Mouse (Mus musculus) hindbrain, embryonic 16.5 days (tissue): Measurements from ENCODE around the gene Arhgap23. TPM values are rescaled to one million over a fixed set of nuclear protein-coding genes. Genes with fewer than 3 reads are reported as not detected.

ENCODE experiments used
- ATAC-seq: fragments of 200-750 bp; cut with Nextera tagmentation; 2 replicates; pipeline ENCODE4 v1.8.0; 2017; ENCODE audit warnings: moderate TSS enrichment, moderate library complexity
- H3K27ac ChIP-seq: fragments of 300-500 bp; sonication (generic); 2 replicates; pipeline ENCODE4 v1.5.1; 2014; ENCODE audit warnings: low read depth, mild to moderate bottlenecking, control low read depth, low read length, moderate library complexity
- H3K27me3 ChIP-seq: fragments of 300-500 bp; sonication (generic); replicated peaks from 2 replicates; pipeline ENCODE4 v1.6.1; 2014; ENCODE audit warnings: low read length; ENCODE audit not compliant: control insufficient read depth, insufficient read depth
- H3K36me3 ChIP-seq: fragments of 300-500 bp; sonication (generic); 2 replicates; pipeline ENCODE4 v1.6.1; 2014; ENCODE audit warnings: mild to moderate bottlenecking, low read length, moderate library complexity, mixed read lengths; ENCODE audit not compliant: control insufficient read depth, insufficient read depth
- H3K4me1 ChIP-seq: fragments of 300-500 bp; sonication (generic); 2 replicates; pipeline ENCODE4 v1.6.1; 2014; ENCODE audit warnings: low read depth, low read length; ENCODE audit not compliant: control insufficient read depth, insufficient read depth
- H3K4me2 ChIP-seq: fragments of 300-500 bp; sonication (generic); 2 replicates; pipeline ENCODE4 v1.6.1; 2014; ENCODE audit warnings: mild to moderate bottlenecking, low read length, control low read depth, moderate library complexity
- H3K4me3 ChIP-seq: fragments of 300-500 bp; sonication (generic); 2 replicates; pipeline ENCODE4 v1.5.1; 2014; ENCODE audit warnings: mild to moderate bottlenecking, low read length, control low read depth, moderate library complexity
- H3K9ac ChIP-seq: fragments of 300-500 bp; sonication (generic); 2 replicates; pipeline ENCODE4 v1.6.1; 2014; ENCODE audit warnings: low read depth, mild to moderate bottlenecking, control low read depth, low read length, moderate library complexity
- H3K9me3 ChIP-seq: fragments of 300-500 bp; sonication (generic); 2 replicates; pipeline ENCODE4 v1.6.1; 2014; ENCODE audit warnings: mild to moderate bottlenecking, low read length, moderate library complexity; ENCODE audit not compliant: control insufficient read depth
- WGBS: fragments of 180-500 bp; shearing (Covaris S2); extraction: QIAGEN DNeasy Blood & Tissue Kit; methylation state at CpG from one replicate; pipeline ENCODE4 v1.1.7; 2014; 5-methylcytosine and 5-hydroxymethylcytosine counted together
- polyA plus RNA-seq: library from polyadenylated mRNA; unstranded; fragments of >200 nt; fragmentation: Nextera tagmentation; extraction: Ambion mirVana; gene quantifications from 2 replicates; pipeline ENCODE4 v1.2.1, GENCODE M21; 2015

Arhgap23 gene
- polyA plus RNA-seq, 1 experiment from 2014 or later: 9.4 TPM

DNA sequence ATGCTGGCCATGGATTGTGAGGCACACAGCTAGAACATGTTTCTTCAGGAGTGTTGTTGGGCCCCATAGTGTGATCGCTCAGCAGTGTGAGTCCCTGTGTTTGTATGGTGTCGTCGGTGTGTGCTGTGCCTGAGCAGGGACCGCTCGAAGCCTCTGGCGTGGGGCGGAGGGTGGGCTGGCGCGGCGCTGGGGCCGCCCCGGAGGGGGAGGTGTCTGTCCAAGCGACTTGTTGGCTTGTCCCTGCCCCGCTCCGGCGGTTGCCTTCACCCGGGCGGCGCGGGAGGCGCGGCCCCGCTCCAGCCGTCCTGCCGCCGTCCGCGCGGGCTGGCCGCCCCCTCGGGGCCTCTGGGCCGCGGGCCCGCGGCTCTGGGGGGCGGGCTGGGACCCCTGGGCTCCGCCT is 24.6 kb downstream of the Arhgap23 start:
- peak overlapping the region; percentile 41 for H3K4me3 ChIP-seq
- H3K36me3 ChIP-seq: no peaks in the 10 kb centered on the region
- no peak for ATAC-seq
- H3K9ac ChIP-seq: peak overlapping the region; percentile 62
- peaks cover 11% of the 10 kb centered on the region for H3K27me3 ChIP-seq
- no peaks in the 10 kb centered on the region for H3K9me3 ChIP-seq
- peaks cover 29% of the 10 kb centered on the region for H3K4me1 ChIP-seq
- WGBS: 4% methylated on average over 27 of the region's 37 CpGs
- peak overlapping the region; percentile 36; the same call in 1 of the 2 replicates for H3K27ac ChIP-seq
- H3K4me2 ChIP-seq: peak overlapping the region; percentile 59

DNA sequence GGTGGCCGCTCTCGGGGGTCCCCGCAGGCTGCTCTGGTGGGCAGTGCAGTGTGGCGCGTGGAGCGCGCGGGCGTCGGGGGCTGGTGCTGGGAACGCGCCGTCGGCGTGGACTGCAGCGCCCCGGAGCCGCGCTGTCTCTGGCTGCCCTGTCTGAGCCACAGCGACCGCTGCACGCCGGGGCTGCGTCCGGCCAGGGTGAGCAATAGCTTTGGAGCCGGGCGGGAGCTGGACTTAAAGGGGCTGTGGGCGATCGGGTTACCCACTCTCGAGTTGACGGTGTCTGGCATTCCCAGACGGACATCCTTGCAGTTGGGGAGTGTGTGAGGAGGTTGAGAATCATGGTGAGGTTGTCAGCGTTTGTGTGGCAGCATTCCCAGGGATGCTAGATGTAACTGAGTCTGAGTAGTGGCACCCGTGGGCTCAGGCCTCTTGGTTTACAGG is 25.1 kb downstream of the Arhgap23 start:
- Histone ChIP-seq H3K4me3 (peak overlapping the region; percentile 41), H3K9ac (peak overlapping the region; percentile 62), H3K36me3 (no peaks in the 10 kb centered on the region), H3K4me2 (peak overlapping the region; percentile 59), H3K27ac (peak overlapping the region; percentile 36; the same call in 1 of the 2 replicates), H3K27me3 (peaks cover 11% of the 10 kb centered on the region), H3K4me1 (peaks cover 24% of the 10 kb centered on the region), H3K9me3 (no peaks in the 10 kb centered on the region)
- ATAC-seq: 0 out of 2 replicates have a peak, but pooled peaks have one; percentile 25
- 9% methylated on average over 18 of the region's 34 CpGs for WGBS

DNA sequence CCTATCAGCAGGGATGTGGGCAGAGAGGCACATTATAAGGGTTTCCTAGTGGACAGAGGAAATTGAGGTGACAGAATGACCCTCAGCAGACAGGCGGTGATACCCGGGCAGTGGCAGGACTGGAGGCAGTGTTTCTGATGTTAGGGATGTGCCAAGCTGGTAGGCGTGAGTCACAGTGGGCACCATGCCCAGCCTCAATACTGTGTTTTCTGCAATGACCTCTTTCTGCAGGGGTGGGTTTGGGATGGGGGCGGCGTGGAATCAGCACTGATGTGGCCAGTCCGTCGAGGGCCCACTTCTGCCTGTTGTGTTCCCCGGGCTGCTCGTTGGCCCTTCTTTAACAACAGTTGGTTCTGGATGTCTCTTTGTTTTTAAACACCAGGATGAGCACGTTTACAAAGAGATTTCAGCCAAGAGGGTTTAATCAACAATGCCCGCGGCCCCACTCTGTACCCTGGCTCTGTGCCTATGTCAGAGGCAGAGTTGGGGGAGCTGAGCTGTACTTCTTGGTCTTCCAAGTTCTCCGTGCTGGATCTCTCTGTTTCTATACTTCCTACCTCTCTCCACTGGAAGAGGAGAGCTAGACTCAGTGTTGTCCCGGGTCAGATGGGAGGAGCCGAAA is 25.8 kb downstream of the Arhgap23 start:
- no peak for ATAC-seq
- Histone ChIP-seq H3K9ac (peak overlapping the region; percentile 5; the same call in 1 of the 2 replicates), H3K27me3 (peaks cover 11% of the 10 kb centered on the region), H3K4me2 (peak overlapping the region; percentile 59), H3K27ac (no peak overlapping the region), H3K9me3 (no peaks in the 10 kb centered on the region), H3K36me3 (no peaks in the 10 kb centered on the region), H3K4me1 (peaks cover 22% of the 10 kb centered on the region), H3K4me3 (peak overlapping the region; percentile 41)
- WGBS: 39% methylated on average over 15 of the region's 15 CpGs

DNA sequence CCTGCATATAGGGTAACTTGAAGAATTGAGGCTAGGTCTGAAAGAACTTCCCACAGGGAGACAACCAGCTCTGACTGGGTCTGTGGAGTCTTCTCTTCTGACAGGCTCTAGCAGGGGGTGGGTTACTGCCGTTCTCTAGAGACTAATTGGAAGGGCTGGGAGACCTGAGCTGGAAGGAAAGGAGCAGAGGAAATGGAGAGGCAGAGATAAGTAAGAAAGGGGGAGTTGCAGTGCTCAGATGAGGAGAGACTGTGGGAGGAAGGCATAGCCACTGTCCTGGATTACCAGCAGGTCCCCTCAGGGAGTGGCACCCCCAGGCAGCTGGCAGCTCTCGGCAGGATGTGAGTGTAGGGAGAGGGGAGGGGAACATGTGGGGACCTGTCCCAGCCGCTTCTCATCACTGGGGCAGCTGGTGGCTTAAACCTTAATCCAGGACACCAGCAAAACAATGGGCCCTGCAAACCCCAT is 26.4 kb downstream of the Arhgap23 start:
- Histone ChIP-seq H3K36me3 (no peaks in the 10 kb centered on the region), H3K27ac (no peak overlapping the region), H3K27me3 (peaks cover 11% of the 10 kb centered on the region), H3K4me1 (peaks cover 22% of the 10 kb centered on the region), H3K4me3 (no peak overlapping the region), H3K9me3 (no peaks in the 10 kb centered on the region), H3K4me2 (peak overlapping the region; percentile 28), H3K9ac (peak overlapping the region; percentile 5; the same call in 1 of the 2 replicates)
- WGBS: 14% methylated on average over 3 of the region's 3 CpGs
- ATAC-seq: no peak

DNA sequence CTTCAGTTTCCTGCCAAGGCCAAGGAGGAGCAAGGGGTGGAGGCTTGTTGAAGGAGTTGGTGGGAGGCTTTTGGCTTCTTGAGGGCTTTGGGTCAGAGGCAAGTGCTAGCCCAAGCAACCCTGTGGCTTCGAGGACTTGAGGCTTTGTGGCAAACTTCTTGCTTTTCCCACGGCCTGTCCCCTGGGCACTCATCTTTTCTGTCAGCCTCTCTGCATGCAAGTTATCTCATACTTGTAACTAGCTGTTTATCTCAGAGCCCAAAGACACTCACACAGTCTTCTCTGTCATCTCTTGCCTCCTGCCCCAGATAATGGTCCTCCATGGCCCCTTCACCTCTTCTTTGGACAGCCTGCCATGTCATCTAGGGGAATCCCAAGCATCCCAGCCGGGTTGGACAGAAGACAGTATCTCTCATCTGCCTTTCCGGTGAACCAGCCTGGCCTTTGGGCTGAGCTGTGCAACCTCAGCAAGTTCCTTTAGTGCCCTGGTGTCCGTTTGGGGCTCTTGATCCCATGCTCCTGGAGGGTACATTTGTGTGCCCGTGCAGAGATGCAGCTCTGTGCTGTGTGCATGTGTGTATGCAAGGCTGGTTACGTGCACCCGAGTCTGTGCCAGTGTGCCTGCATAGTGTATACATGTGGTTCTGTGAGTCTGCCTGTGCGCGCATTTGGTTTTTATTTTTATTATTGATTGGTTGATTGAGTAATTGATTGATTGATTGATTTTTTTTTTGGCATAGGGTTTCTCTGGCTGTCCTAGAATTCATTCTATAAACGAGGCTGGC is 27.8 kb downstream of the Arhgap23 start:
- no peak overlapping the region for H3K9ac ChIP-seq
- no peak overlapping the region for H3K27ac ChIP-seq
- 86% methylated on average over 11 of the region's 11 CpGs for WGBS
- no peaks in the 10 kb centered on the region for H3K9me3 ChIP-seq
- no peak overlapping the region for H3K4me3 ChIP-seq
- no peak for ATAC-seq
- 0 out of 2 replicates have a peak, but pooled peaks cover 1% of the 10 kb centered on the region for H3K36me3 ChIP-seq
- H3K4me2 ChIP-seq: no peak overlapping the region
- H3K27me3 ChIP-seq: peaks cover 11% of the 10 kb centered on the region
- H3K4me1 ChIP-seq: peaks cover 22% of the 10 kb centered on the region

DNA sequence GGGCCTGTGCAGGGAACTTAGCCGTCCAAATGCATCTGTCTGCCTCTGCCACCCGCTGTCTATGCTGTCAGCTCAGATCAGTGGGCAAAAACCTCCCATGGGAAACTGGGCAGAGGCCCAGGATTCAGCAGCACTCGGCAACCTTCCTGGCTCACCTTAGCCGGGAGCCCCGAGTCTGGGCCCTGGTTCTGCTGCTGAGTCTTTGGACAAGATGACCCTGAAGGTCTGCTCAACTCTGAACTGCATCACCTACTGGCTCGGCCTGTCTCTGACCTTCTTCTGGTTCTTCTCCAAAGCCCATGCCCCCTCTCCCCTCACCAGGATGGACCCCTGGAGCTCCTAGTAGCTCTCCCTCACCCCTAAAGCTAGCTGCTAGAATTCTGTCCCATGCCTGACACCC is 30.3 kb downstream of the Arhgap23 start:
- H3K4me2 ChIP-seq: no peak overlapping the region
- no peaks in the 10 kb centered on the region; the same call in 1 of the 2 replicates for H3K27me3 ChIP-seq
- WGBS: 65% methylated on average over 6 of the region's 6 CpGs
- H3K4me3 ChIP-seq: no peak overlapping the region
- H3K9ac ChIP-seq: no peak overlapping the region
- 0 out of 2 replicates have a peak, but pooled peaks cover 8% of the 10 kb centered on the region for H3K36me3 ChIP-seq
- no peak for ATAC-seq
- H3K4me1 ChIP-seq: peaks cover 31% of the 10 kb centered on the region
- no peaks in the 10 kb centered on the region for H3K9me3 ChIP-seq
- no peak overlapping the region for H3K27ac ChIP-seq

DNA sequence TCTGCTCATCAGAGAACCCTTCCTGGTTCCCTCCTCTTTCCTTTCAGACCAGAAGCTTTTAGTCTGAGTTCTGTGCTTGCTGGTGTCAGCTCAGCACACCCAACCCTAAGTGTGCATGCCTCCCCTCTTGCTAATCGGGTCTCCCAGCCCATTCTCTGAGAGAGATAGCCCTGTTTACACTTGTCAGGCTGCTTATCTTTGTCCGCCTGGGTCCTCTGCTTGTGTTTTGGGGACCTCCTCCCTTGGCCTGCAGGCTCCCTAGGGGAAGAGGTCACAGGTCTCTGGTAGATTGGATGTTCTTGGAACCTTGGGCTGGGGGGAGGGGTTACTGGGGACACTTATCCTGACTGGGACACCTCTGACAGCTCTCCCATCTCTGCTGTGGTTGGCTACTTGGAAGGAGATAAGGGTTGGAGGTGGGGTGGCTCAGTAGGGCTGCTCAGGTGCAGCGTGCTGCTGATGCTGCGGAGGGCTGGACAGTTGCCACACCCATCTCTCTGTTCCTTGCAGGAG is 30.7 kb downstream of the Arhgap23 start:
- Histone ChIP-seq H3K9ac (no peak overlapping the region), H3K27ac (no peak overlapping the region), H3K4me3 (no peak overlapping the region), H3K4me1 (peaks cover 31% of the 10 kb centered on the region), H3K9me3 (no peaks in the 10 kb centered on the region), H3K4me2 (no peak overlapping the region), H3K36me3 (0 out of 2 replicates have a peak, but pooled peaks cover 8% of the 10 kb centered on the region), H3K27me3 (no peaks in the 10 kb centered on the region; the same call in 1 of the 2 replicates)
- ATAC-seq: no peak
- 69% methylated on average over 4 of the region's 4 CpGs for WGBS

DNA sequence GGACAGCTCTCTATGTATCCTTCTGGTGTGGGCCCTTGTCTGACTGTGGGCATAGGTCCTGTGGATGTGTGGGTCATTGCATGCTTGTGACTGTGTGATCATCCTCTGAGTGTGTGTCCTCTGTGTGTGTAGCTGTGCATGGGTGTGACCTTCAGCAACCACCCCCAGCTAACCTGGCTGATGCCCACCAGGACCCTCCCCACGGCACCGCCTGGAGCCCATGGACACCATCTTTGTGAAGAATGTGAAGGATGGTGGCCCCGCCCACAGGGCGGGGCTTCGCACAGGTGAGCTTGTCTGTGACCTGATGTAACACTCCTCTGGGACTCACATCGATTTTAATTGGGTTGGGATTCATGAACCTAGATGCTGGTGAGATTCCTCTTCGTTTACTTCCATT is 32.6 kb downstream of the Arhgap23 start:
- H3K27me3 ChIP-seq: no peaks in the 10 kb centered on the region
- ATAC-seq: no peak
- 76% methylated on average over 7 of the region's 7 CpGs for WGBS

More for the DNA sequence above, 32.6 kb downstream of the Arhgap23 start:
- peaks cover 12% of the 10 kb centered on the region; the same call in 1 of the 2 replicates for H3K36me3 ChIP-seq
- H3K4me1 ChIP-seq: peaks cover 31% of the 10 kb centered on the region
- no peaks in the 10 kb centered on the region for H3K9me3 ChIP-seq
- no peak overlapping the region for H3K9ac ChIP-seq
- no peak overlapping the region for H3K27ac ChIP-seq
- no peak overlapping the region for H3K4me2 ChIP-seq
- H3K4me3 ChIP-seq: no peak overlapping the region
